Mouse (Mus musculus): ENCODE results near the gene Ssxb9. TPM values are rescaled to one million over a fixed set of nuclear protein-coding genes. Genes with fewer than 3 reads are reported as not detected.

Ssxb9 gene
- not detected for polyA plus RNA-seq (2017; shearing (Covaris generic))

GRCm38 (mm10) chrX:8366678-8367077 lies at the start of gene Ssxb9:
Ssxb9 (plus strand) TSS chrX:8366978.

DNA sequence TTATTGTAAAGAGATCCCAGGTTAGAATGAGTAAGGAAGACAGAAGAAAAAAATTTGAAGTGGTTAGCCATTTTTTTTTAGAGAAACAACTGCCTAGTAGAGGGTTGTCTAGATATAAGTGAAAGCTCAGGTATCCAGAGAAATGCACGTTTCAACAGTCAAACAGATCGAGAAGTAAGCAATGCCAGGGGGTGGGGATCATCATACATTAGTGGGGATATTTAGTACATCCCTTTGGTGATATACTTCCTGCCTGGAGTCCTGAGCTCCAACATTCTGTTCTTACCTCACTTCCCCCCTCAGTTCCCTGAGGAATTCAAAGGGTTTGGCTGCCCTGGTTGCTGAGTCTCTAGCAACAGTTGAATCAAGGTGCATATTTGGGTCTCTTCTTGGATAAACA lies 39.7 kb upstream of the Ssxb9 start, which contains the start of gene Ssxb10:
Gene Ssxb10 (plus strand): TSS at position 301 of the 400 bp plus-strand sequence.

DNA sequence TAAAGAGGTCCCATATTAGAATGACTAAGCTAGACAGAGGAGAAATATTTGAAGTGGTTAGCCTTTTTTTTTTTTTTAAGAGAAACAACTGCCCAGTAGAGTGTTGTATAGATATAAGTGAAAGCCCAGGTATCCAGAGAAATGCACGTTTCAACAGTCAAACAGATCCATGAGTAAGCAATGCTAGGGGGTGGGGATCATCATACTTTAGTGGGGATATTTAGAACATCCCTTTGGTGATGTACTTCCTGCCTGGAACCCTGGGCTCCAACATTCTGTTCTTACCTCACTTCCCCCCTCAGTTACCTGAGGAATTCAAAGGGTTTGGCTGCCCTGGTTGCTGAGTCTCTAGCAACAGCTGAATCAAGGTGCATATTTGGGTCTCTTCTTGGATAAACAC lies 46.2 kb downstream of the Ssxb9 start, which contains the start of gene Ssxb1:
Gene Ssxb1 (plus strand): TSS at position 301 of the 400 bp plus-strand sequence.

Other genes with a start within 250 kb of the Ssxb9 start
- gene Wdr13, start 234.1 kb upstream of the Ssxb9 start, polyA plus RNA-seq (2017; shearing (Covaris generic)) = 29.1 TPM
- 775 TPM for gene Rbm3, start 221.1 kb upstream of the Ssxb9 start, polyA plus RNA-seq (2017; shearing (Covaris generic))
- gene Tbc1d25, start 190.8 kb upstream of the Ssxb9 start, polyA plus RNA-seq (2017; shearing (Covaris generic)) = 11.9 TPM
- gene Ebp, start 173.5 kb upstream of the Ssxb9 start, polyA plus RNA-seq (2017; shearing (Covaris generic)) = 166 TPM
- gene Porcn, start 160.5 kb upstream of the Ssxb9 start, polyA plus RNA-seq (2017; shearing (Covaris generic)) = not detected
- 24.4 TPM for gene Ftsj1, start 114.6 kb upstream of the Ssxb9 start, polyA plus RNA-seq (2017; shearing (Covaris generic))
- not detected for gene Slc38a5, start 95.8 kb upstream of the Ssxb9 start, polyA plus RNA-seq (2017; shearing (Covaris generic))
- not detected for gene Ssxb10, start 39.6 kb upstream of the Ssxb9 start, polyA plus RNA-seq (2017; shearing (Covaris generic))
- not detected for gene Ssxb1, start 46.3 kb downstream of the Ssxb9 start, polyA plus RNA-seq (2017; shearing (Covaris generic))
- not detected for gene Ssxb2, start 94.7 kb downstream of the Ssxb9 start, polyA plus RNA-seq (2017; shearing (Covaris generic))
- not detected for gene Gm14459, start 158.0 kb downstream of the Ssxb9 start, polyA plus RNA-seq (2017; shearing (Covaris generic))
- not detected for gene Ssxb6, start 181.3 kb downstream of the Ssxb9 start, polyA plus RNA-seq (2017; shearing (Covaris generic))
- not detected for gene Ssxb3, start 224.8 kb downstream of the Ssxb9 start, polyA plus RNA-seq (2017; shearing (Covaris generic))

All from CD4-positive, CD25-positive, alpha-beta regulatory T cell, adult 9 weeks (primary cell).